Mouse (Mus musculus) liver, adult 2 months (tissue): ENCODE results near the gene Amh.

ENCODE experiments used
- CTCF ChIP-seq: fragments of 200-500 bp; IDR thresholded peaks from 2 replicates; pipeline ENCODE4 v1.5.1; 2011; ENCODE audit warnings: low read depth, low read length, control low read depth
- POLR2A ChIP-seq: fragments of 200-500 bp; IDR thresholded peaks from 2 replicates; pipeline ENCODE4 v1.6.1; 2011; ENCODE audit warnings: low read length, control low read depth; ENCODE audit not compliant: insufficient read depth; ENCODE audit errors: extremely low read depth

DNA sequence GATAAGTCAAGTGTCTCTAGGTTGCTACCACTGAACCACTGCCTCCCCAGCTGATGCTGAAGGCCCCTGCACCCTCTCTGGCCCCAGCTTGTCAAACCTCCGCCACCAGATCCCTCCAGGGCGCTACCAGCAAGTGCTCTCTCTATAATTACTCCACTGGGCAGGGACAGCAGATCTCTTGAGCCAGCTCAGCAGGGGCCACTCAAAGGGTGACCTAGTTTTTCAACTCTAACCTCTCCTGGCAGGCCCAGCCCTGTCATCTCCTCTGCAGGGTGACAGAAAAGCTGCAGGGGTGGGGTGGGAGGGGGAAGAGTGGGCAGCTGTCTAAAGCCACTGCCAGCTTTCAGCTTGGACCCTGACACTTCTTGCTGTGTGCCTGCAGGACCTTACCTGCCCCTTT, 32.8 kb downstream of the Amh start:
- TF ChIP-seq CTCF (no peak), POLR2A (no peak)
